Mouse (Mus musculus) lung, adult 2 months (tissue): ENCODE measurements at regions not wholly inside any gene's neighbourhood (a gene's known extent, or its start where the extent isn't known, plus 50 kb on each side); places are given as distances from the start of the nearest gene placed in this dataset.

Source experiments
- CTCF ChIP-seq: fragments of 200-500 bp; IDR thresholded peaks from 2 replicates; pipeline ENCODE4 v1.5.1; 2011; ENCODE audit warnings: mild to moderate bottlenecking, low read length, control low read depth; ENCODE audit not compliant: insufficient read depth
- POLR2A ChIP-seq: fragments of 200-500 bp; IDR thresholded peaks from 2 replicates; pipeline ENCODE4 v1.6.1; 2011; ENCODE audit warnings: low read depth, mild to moderate bottlenecking, control low read depth, low read length, borderline replicate concordance; ENCODE audit errors: extremely low read depth

DNA sequence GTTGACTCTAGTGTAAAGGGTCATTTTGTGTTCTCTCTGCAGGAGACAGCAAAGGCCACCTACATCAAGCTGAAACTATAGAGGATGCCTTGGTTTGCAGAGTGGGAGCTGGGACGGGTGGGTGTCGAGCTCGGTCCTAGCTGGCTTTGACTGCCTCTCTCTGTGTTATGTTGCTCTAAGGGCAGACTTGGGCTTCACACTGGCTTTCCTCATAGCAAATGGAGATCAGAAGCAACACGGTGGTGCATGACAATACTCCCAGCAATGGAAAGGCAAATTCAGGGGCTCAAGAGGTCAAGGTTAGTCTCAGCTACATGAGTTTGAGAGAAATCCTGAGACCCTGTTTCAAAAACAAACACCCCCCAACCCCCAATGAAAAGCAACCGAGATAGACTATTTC lies 122.1 kb downstream of the Evx1 start:
- no peak for TF ChIP-seq POLR2A
- TF ChIP-seq CTCF = no peak
